Mouse (Mus musculus) thymus, adult 2 months (tissue): ENCODE data around the gene Nlrx1.

Source experiments
- CTCF ChIP-seq: fragments of 200-500 bp; IDR thresholded peaks from 2 replicates; pipeline ENCODE4 v1.5.1; 2012; ENCODE audit warnings: mild to moderate bottlenecking, control low read depth, low read length, moderate library complexity, borderline replicate concordance; ENCODE audit not compliant: control insufficient read depth, poor library complexity, insufficient read depth; ENCODE audit errors: extremely low read depth
- POLR2A ChIP-seq: fragments of 200-500 bp; IDR thresholded peaks from 2 replicates; pipeline ENCODE4 v1.6.1; 2012; ENCODE audit warnings: mild to moderate bottlenecking, low read length, control low read depth, moderate library complexity; ENCODE audit not compliant: control insufficient read depth, poor library complexity, insufficient read depth; ENCODE audit errors: extremely low read depth

DNA sequence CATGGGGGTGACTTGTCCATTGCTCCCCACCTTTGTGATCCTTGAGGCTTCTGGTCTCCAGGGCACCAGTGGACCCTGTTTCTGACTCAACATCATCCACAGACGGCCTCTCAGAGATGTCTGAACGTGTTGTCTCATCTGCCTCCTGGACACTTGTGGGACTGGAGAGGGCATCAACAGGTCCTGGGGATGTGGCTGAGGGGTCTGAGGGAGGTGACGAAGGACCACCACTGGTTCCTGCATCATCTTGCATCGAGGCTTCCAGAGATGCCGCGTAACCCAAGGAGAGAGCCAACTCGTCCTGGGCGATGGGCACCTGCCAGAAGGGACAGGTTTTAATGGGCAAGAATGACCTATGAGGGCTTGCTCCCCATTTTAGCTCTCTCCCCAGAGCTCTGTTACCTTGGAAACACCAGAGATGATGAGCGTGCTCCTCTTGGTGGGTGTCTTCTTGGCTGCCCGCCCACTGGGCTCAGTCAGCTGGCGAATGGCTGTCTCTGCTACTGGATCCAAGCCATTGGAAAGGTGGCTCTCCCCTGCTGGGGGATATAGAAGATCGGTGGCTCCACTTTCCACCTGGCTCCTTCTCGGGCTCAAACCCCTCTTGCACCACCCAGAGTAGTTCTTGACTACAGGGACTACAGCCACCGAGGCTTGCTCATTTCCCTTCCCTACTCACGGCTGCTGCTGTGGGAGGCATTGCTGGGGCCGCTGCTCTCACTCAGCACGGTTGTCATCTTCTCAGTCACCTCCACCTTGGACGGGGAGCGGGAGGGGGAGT lies 45.3 kb upstream of the Nlrx1 start:
- no peak for TF ChIP-seq CTCF
- TF ChIP-seq POLR2A = no peak
